Mouse (Mus musculus): ENCODE measurements around the gene Ralbp1. TPM values are rescaled to one million over a fixed set of nuclear protein-coding genes. Genes with fewer than 3 reads are reported as not detected.

Ralbp1 gene
- polyA plus RNA-seq, 1 experiment from 2014 or later = 43.9 TPM

DNA sequence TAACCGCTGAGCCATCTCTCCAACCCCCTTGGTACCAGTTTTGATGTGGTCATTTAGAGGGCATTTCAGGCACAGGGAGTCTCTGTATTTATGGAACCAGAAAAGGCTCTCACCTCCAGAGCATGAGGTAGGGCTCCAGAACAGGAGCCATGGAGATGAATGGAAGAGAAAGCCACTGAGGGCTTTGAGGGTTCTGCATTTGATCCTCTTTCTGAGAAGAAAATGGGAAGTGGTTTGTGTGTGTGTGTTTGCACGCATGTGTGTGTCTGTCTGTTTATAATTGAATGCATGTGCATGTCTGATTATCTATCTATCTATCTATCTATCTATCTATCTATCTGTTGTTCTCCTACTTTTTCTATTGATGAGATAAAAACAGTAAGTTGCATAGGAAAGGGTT lies 26.6 kb upstream of the Ralbp1 start:
- H3K4me2 ChIP-seq = no peak overlapping the region
- H3K27ac ChIP-seq = no peak overlapping the region
- WGBS = 88% methylated on average over 2 of the region's 2 CpGs
- H3K36me3 ChIP-seq (replicated peaks) = no peaks in the 10 kb centered on the region
- H3K9ac ChIP-seq = no peak overlapping the region
- H3K4me1 ChIP-seq = peaks cover 24% of the 10 kb centered on the region
- H3K9me3 ChIP-seq = no peaks in the 10 kb centered on the region
- no peak for ATAC-seq (ENCODE audit: low FRiP score)
- H3K27me3 ChIP-seq = no peaks in the 10 kb centered on the region
- H3K4me3 ChIP-seq (replicated peaks) = no peak overlapping the region

GRCm38 (mm10) chr17:65911285-65912069 lies 25.9 kb upstream of the Ralbp1 start:
- Histone ChIP-seq H3K4me3 (replicated peaks) (no peak overlapping the region), H3K9ac (no peak overlapping the region), H3K4me2 (no peak overlapping the region), H3K36me3 (replicated peaks) (no peaks in the 10 kb centered on the region), H3K4me1 (peaks cover 21% of the 10 kb centered on the region), H3K27ac (no peak overlapping the region), H3K27me3 (no peaks in the 10 kb centered on the region), H3K9me3 (no peaks in the 10 kb centered on the region)
- no peak for ATAC-seq (ENCODE audit: low FRiP score)
- WGBS = 83% methylated on average over 15 of the region's 15 CpGs

- H3K4me3 ChIP-seq (replicated peaks) = no peak overlapping the region
- H3K36me3 ChIP-seq (replicated peaks) = peaks cover 6% of the 10 kb centered on the region; the same call in 1 of the 2 replicates
- no peaks in the 10 kb centered on the region for H3K4me1 ChIP-seq
- no peaks in the 10 kb centered on the region for H3K27me3 ChIP-seq
- no peaks in the 10 kb centered on the region for H3K9me3 ChIP-seq
- no peak overlapping the region for H3K27ac ChIP-seq
- H3K9ac ChIP-seq = no peak overlapping the region
- no peak overlapping the region for H3K4me2 ChIP-seq
- ATAC-seq (ENCODE audit: low FRiP score) = no peak
Measured at GRCm38 (mm10) chr17:65908270-65908669, 22.7 kb upstream of the Ralbp1 start.

DNA sequence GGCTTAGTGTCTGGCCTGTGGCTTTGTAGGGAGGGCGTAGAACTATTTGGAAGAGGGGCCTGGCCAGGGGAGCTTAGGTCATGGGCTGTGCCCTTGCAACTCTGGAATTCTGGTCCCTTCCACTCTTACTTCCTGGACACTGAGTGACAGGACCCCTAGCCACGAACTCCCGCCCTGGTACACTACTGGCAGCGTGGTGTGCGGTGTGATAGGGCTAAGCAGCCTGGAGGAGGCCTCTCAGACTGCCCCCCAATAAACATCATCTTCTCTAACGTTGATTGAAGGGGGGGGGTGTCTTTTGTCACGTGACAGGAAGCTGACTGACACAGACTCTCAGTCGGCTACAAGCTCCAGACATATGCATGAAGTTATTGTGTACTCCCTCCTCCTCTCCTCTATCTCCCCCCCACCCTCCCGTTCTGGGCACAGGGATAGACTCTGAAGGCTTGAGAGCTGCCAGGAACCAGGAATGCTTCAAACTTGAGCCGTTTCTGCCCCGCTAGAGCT lies 21.4 kb upstream of the Ralbp1 start:
- no peak overlapping the region for H3K9ac ChIP-seq
- no peak overlapping the region for H3K27ac ChIP-seq
- H3K4me3 ChIP-seq (replicated peaks) = no peak overlapping the region
- H3K4me1 ChIP-seq = no peaks in the 10 kb centered on the region
- WGBS = 70% methylated on average over 11 of the region's 11 CpGs
- H3K4me2 ChIP-seq = no peak overlapping the region
- H3K36me3 ChIP-seq (replicated peaks) = peaks cover 6% of the 10 kb centered on the region; the same call in 1 of the 2 replicates
- H3K27me3 ChIP-seq = no peaks in the 10 kb centered on the region
- no peaks in the 10 kb centered on the region for H3K9me3 ChIP-seq
- no peak for ATAC-seq (ENCODE audit: low FRiP score)

DNA sequence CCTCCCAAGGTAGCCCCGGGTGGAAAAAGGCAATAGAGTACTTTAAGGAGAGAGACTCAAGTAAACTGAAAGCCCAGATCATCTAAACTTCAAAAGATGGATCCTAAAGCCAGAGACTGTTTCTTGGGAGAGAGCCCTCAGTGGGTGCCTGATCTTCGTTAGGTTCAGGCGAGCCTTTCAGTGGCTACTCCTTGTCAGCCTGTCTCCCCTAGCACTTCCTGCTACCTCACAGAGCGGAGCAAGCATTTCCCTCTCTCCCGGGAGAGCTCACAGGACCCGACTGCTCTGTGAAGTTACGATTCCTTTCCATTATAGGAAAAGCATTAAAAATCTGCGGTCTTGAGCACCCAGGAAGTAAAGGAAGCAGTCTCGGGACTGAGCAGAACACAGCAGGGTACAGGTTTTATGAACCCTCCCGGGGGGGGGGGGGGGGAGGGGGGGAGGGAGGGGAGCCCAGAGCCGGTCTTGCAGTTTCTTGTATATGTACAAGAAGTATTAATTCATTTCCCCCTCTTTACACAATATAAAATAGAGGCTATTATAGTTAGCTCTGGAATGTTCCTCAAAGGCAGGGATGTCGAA lies 20.8 kb upstream of the Ralbp1 start:
- 50% methylated on average over 10 of the region's 12 CpGs for WGBS
- Histone ChIP-seq H3K36me3 (replicated peaks) (peaks cover 6% of the 10 kb centered on the region; the same call in 1 of the 2 replicates), H3K27me3 (no peaks in the 10 kb centered on the region), H3K9me3 (no peaks in the 10 kb centered on the region), H3K4me2 (no peak overlapping the region), H3K4me3 (replicated peaks) (no peak overlapping the region), H3K9ac (no peak overlapping the region), H3K4me1 (no peaks in the 10 kb centered on the region), H3K27ac (no peak overlapping the region)
- no peak for ATAC-seq (ENCODE audit: low FRiP score)

DNA sequence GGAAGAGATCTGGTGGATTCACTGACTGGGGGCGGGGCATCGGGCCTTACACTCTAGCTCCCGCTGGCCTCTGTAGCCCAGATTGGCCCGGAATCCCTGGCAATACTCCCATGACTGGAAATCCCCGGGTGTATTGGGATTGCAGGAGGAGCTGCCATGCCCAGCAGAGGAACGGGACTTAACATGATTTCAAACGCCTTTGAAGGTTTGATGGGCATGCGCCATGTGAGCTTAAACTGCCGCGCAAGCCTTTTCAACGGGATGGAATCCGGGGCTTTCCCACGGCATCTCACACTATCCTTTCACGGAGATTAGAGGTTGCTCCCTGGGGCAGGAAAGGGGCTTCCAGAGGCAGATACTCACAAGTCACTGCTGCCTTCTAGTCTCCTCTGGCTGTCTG lies 19.6 kb upstream of the Ralbp1 start:
- H3K36me3 ChIP-seq (replicated peaks) = peaks cover 6% of the 10 kb centered on the region; the same call in 1 of the 2 replicates
- ATAC-seq (ENCODE audit: low FRiP score) = no peak
- no peak overlapping the region for H3K9ac ChIP-seq
- no peak overlapping the region for H3K27ac ChIP-seq
- no peaks in the 10 kb centered on the region for H3K9me3 ChIP-seq
- H3K4me1 ChIP-seq = no peaks in the 10 kb centered on the region
- H3K27me3 ChIP-seq = no peaks in the 10 kb centered on the region
- no peak overlapping the region for H3K4me3 ChIP-seq (replicated peaks)
- 80% methylated on average over 14 of the region's 14 CpGs for WGBS
- no peak overlapping the region for H3K4me2 ChIP-seq

DNA sequence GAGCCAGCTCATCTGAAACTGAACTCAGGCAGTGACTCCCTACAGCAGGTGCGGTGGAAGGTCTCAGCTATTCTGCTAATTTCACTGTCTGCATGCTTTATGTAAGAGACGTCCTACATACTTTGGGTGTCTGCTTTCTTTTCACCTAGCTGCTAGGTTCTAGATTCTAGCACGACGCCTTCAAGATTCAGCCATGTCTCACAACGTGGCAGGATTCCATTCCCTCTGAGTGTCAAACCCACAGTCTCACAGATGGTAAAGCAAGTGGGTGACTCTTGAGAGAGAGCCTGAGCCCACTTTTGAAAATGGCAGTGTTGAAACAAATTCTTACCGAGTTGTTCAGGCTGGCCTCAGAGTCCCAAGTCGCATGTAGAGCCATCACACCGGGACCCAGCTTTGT lies 18.2 kb upstream of the Ralbp1 start:
- Histone ChIP-seq H3K4me3 (replicated peaks) (no peak overlapping the region), H3K4me1 (no peaks in the 10 kb centered on the region), H3K4me2 (no peak overlapping the region), H3K9me3 (no peaks in the 10 kb centered on the region), H3K36me3 (replicated peaks) (peaks cover 6% of the 10 kb centered on the region; the same call in 1 of the 2 replicates), H3K27me3 (no peaks in the 10 kb centered on the region), H3K9ac (no peak overlapping the region), H3K27ac (no peak overlapping the region)
- ATAC-seq (ENCODE audit: low FRiP score) = no peak
- WGBS = 96% methylated on average over 8 of the region's 8 CpGs

DNA sequence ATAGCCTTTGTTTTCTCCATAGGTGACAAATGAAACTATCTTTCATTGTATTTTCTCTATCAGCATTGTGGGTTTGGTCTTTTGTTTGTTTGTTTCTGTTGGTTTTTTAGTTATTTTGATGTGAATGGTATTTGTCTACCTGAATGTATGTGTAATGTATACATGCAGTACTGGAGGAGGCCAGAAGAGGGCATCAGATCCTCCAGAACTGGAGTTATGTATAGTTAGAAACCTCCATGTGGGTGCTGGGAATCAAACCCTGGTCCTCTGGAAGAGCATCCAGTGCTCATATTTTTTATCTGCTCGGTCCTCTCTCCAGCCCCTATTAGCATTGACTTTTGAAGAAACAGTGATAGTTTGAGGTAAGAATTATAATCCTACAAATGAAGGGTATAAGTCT lies 17.4 kb upstream of the Ralbp1 start:
- no peak overlapping the region for H3K9ac ChIP-seq
- WGBS = 95% methylated on average over 1 of the region's 1 CpGs
- H3K27ac ChIP-seq = no peak overlapping the region
- no peak overlapping the region for H3K4me2 ChIP-seq
- H3K4me1 ChIP-seq = no peaks in the 10 kb centered on the region
- peaks cover 6% of the 10 kb centered on the region; the same call in 1 of the 2 replicates for H3K36me3 ChIP-seq (replicated peaks)
- H3K4me3 ChIP-seq (replicated peaks) = no peak overlapping the region
- no peaks in the 10 kb centered on the region for H3K9me3 ChIP-seq
- no peaks in the 10 kb centered on the region for H3K27me3 ChIP-seq
- no peak for ATAC-seq (ENCODE audit: low FRiP score)

DNA sequence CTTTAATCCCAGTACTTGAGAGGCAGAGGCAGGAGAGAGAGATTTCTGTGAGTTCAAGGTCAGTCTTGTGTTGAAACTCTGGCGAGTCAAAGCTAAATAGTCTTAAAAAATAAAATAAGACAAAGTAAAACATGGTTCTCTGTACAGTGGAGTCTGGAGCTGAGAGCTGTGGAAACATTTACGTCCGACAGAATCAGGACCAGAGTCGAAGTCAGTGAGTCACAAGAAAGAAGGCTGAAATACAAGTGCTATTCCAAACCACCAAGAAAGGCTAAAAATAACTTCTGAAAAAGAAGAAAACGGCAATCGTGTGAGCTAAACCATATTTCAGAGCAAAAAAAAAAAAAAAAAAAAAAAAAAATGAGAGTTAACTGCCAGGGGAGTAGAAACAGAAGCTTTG lies 16.7 kb upstream of the Ralbp1 start:
- H3K4me3 ChIP-seq (replicated peaks) = no peak overlapping the region
- no peaks in the 10 kb centered on the region for H3K9me3 ChIP-seq
- H3K27me3 ChIP-seq = no peaks in the 10 kb centered on the region
- H3K4me1 ChIP-seq = no peaks in the 10 kb centered on the region
- H3K27ac ChIP-seq = no peak overlapping the region
- peaks cover 6% of the 10 kb centered on the region; the same call in 1 of the 2 replicates for H3K36me3 ChIP-seq (replicated peaks)
- no peak overlapping the region for H3K4me2 ChIP-seq
- ATAC-seq (ENCODE audit: low FRiP score) = no peak
- WGBS = 89% methylated on average over 6 of the region's 6 CpGs
- H3K9ac ChIP-seq = no peak overlapping the region

DNA sequence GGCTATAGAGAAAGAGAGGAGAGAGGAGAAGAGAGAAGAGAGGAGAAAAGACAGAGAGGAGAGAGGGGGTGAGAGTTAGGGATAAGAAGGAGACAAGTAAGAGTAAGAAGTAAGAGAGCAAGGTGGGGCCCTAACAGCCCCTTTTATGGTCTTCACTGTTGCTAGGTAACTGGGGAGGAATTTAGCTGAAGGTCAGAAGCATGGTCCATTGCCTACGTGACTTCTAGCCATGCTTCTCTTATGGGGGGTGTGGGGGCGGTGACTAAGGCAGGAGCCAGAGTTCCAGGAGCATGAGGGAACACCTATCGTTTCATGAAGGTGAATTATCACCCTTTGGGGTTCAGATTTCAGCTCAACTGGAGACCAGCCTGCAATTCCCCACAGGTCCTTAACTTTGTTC lies 10.4 kb upstream of the Ralbp1 start:
- Histone ChIP-seq H3K4me3 (replicated peaks) (no peak overlapping the region), H3K9ac (no peak overlapping the region), H3K27ac (no peak overlapping the region), H3K9me3 (no peaks in the 10 kb centered on the region), H3K4me1 (no peaks in the 10 kb centered on the region), H3K27me3 (no peaks in the 10 kb centered on the region), H3K4me2 (no peak overlapping the region), H3K36me3 (replicated peaks) (no peaks in the 10 kb centered on the region)
- no peak for ATAC-seq (ENCODE audit: low FRiP score)
- WGBS = 71% methylated on average over 3 of the region's 3 CpGs

DNA sequence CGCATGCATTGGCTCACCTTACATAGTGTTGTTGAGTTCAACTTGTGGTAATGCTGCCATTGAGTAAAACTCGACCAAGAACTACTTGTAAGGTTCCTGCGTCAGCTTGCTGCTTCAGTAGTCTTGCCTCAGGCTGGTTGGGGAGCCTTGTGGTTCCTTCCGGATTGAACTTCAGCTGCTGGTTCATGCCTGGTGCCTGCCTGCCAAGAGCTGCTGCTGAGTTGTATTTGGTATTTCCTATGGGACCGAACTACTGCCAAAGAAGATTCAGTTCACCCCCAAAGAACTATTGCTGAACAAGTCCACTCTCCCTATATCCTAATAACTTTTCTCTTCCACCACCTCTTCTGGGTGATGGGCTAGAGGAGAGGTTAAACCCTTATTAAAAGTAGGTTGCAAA lies 3.9 kb upstream of the Ralbp1 start:
- no peak for ATAC-seq (ENCODE audit: low FRiP score)

DNA sequence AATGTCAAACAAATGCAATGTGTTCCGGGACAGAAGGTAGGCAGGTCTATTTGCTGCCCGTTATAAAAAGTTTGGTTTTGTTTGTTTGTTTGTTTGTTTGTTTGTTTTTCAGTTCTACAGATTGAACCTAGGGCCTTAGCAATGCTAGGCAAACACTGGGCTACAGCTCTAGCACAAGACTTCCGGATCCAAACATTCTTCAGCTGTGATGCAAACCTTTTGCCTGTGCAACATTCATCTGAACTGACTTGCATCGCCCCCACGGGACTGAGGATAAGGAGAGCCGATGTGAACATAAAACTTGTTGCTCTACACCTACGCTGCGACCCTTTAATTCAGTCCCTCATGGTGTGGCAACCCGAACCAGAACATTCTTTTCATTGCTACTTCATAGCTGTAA lies 973 bp upstream of the Ralbp1 start:
- no peaks in the 10 kb centered on the region for H3K36me3 ChIP-seq (replicated peaks)
- H3K27me3 ChIP-seq = no peaks in the 10 kb centered on the region
- H3K4me1 ChIP-seq = peaks cover 20% of the 10 kb centered on the region
- H3K9ac ChIP-seq = peak overlapping the region; percentile 61; the same call in 1 of the 2 replicates
- H3K4me3 ChIP-seq (replicated peaks) = peak overlapping the region; percentile 97
- peak overlapping the region; percentile 95 for H3K4me2 ChIP-seq
- H3K9me3 ChIP-seq = no peaks in the 10 kb centered on the region
- ATAC-seq (ENCODE audit: low FRiP score) = no peak
- peak overlapping the region; percentile 96; the same call in 1 of the 2 replicates for H3K27ac ChIP-seq
- 89% methylated on average over 9 of the region's 9 CpGs for WGBS

More for the DNA sequence above, 3.9 kb upstream of the Ralbp1 start:
- no peaks in the 10 kb centered on the region for H3K9me3 ChIP-seq
- no peaks in the 10 kb centered on the region for H3K36me3 ChIP-seq (replicated peaks)
- no peak overlapping the region for H3K27ac ChIP-seq
- no peak overlapping the region for H3K9ac ChIP-seq
- H3K4me2 ChIP-seq = no peak overlapping the region
- peaks cover 9% of the 10 kb centered on the region for H3K4me1 ChIP-seq
- no peak overlapping the region for H3K4me3 ChIP-seq (replicated peaks)
- no peaks in the 10 kb centered on the region for H3K27me3 ChIP-seq
- 81% methylated on average over 5 of the region's 5 CpGs for WGBS

DNA sequence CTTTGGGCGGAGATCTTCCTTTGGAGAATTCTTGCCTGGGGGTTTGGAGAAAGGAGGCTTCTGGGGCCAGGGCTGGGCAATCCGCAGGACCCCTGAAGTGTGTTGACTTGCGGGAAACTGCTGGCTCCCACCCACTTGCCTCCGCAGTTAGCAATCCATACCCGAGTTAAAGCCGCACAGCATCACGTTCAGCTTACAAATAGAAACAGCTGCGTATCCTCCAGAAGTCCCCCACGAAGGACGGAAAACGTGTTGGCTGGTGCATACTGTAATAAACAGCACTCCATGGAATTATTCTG lies 251 bp downstream of the Ralbp1 start:
- Histone ChIP-seq H3K9ac (peak overlapping the region; percentile 61), H3K4me1 (peaks cover 20% of the 10 kb centered on the region), H3K36me3 (replicated peaks) (no peaks in the 10 kb centered on the region), H3K4me3 (replicated peaks) (peak overlapping the region; percentile 97), H3K27me3 (no peaks in the 10 kb centered on the region), H3K4me2 (peak overlapping the region; percentile 95), H3K27ac (peak overlapping the region; percentile 96), H3K9me3 (no peaks in the 10 kb centered on the region)
- ATAC-seq (ENCODE audit: low FRiP score) = no peak; the same call in 1 of the 2 replicates
- under 1% methylated on average over 11 of the region's 11 CpGs for WGBS
